Mouse (Mus musculus) G1E-ER4 (cell line): Measurements from ENCODE around the gene Col5a1. TPM values are rescaled to one million over a fixed set of nuclear protein-coding genes. Genes with fewer than 3 reads are reported as not detected.

Experiments used
- GATA1 ChIP-seq: IDR thresholded peaks from one replicate; pipeline ENCODE4 v1.8.0; 2012; ENCODE audit warnings: low read length, inconsistent platforms
- polyA plus RNA-seq: library from polyadenylated mRNA; stranded (reverse); fragments of >175 nt; gene quantifications from 2 replicates; pipeline ENCODE4 v1.2.3, GENCODE M21; 2012

Gene Col5a1
- polyA plus RNA-seq, 1 experiment = 8.4 TPM

DNA sequence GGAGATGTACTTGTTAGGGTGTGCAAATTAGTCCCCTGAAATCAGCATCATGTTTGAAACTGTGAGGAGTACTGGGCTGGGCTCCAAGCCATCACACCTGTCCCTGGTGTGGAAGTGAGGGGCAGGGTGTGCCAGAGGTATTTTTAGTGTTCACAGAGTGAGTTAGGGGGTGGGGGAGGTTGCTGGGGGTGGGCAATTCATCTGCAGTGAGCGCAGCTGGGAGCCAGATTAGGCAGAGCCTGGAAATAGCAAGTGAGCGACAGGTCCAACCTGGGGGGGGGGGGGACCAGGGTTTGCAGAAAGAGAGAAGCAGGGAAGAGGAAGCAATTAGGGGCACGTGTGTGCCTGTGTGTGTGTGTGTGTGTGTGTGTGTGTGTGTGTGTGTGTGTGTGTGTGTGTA is 89.6 kb downstream of the Col5a1 start:
- TF ChIP-seq GATA1 = no peak

DNA sequence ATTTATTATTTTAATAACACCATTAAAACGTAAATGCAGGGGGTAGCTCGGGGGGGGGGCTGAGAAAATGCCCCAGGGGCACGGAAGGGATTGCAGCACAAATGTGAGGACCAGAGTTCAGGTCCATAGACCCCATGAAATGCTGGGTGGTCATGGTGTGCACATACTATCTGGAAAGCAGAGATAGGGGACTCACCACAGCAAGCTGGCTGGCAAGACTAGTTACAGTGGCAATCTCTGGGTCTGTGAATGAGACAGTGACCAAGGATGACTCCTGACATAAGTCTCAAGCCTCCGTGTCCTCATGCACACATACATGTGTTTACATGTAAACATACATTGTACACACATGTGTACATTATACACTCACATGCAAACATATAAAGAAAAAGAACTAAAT is 90.3 kb downstream of the Col5a1 start:
- no peak for TF ChIP-seq GATA1

DNA sequence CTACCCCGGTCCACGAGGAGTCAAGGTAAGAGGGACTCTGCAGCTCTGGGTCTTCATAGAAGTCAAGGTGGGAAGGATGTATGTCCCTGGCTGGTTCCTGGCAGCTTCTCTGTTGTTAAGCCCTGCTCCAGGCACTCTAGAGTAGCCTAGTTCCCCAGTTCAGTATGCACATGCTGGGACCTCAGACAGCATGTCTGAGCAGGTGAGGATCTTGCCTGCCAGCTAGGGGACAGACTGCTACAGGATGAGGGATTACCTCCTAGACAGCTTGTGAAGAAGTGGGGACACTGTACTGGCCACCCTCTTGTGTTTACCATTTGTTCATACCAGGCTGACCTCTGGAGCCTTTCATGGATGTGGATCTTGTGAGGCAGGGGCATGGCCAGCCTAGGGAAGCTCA is 94.8 kb downstream of the Col5a1 start:
- no peak for TF ChIP-seq GATA1

DNA sequence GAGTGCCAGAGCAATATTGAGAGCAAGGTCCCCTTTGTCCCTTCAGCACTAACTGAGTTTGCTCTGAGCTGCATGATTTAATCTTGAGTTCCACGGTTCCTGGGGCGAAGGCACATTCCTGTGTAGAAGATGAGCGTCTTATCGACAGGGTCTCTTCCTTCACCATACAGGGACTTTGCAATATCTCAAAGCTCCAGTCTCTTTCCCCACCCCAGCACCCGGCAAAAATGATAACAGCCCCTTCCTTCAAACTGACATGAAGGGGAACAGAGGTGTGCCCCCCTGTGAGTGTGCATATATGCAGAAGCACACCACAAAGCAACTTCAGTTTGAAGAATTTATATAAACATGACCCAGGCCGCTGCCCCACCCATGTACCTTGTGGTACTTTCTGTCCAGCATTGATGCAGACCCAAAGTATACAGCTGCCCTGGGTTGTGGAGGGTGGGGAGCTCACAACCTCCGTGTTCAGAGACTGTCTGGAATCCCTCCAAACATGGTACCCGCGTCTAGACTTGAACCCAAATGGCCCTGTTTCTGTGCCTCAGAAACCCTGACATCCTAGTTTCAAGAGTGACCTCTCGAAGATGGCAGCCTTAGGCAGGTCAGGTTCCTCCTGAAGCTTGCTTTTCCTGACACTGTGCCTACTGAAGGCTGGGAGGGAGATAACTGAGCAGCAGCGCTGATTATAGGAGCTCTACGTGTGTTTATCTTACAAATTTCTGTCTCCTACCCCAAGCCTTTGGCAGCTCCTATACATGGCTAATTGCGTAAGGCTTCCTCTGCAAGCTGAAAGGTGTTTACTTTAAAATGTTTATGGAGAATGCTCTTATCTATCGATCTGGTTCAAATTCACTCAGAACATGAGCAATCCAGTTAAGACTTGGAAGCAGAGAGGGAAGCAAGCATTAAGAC is 95.7 kb downstream of the Col5a1 start:
- peak; percentile 74 for TF ChIP-seq GATA1

DNA sequence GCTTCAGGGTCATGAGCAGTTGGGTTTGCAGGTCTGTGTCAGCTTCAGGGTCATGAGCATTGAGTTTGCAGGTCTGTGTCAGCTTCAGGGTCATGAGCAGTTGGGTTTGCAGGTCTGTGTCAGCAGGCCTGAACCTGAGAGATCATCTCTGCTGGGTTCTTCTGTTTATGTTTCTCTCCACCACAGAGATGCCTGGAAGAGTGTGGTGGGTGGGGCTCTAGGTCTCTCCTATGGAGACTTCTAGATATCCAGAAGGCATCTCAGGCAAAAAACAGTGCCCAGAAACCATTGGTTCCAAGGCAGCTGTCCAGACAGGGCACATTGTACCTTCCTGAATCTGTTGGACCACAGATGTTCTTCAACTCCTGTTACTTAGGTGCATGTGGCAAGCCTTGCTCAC is 96.9 kb downstream of the Col5a1 start:
- no peak for TF ChIP-seq GATA1

DNA sequence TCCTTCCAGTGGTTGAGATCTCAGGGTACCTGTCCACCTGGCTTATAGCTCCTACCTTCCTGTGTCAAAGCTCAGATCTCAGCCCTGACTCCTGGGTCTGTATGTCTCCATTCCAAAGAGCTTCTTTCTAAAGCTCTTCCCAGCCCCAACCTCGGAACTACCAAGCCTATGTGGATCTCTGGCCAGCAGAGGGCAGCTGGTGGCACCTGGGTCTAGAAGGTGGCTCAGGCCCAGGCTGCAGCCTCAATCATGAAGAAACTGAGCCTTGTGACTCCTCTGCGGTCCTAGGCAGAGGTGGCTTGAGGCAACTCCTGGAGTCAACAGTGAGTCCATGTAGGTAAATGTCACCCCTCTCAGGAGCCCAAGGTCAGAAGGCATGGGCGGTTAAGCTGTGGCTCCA is 97.7 kb downstream of the Col5a1 start:
- no peak for TF ChIP-seq GATA1

DNA sequence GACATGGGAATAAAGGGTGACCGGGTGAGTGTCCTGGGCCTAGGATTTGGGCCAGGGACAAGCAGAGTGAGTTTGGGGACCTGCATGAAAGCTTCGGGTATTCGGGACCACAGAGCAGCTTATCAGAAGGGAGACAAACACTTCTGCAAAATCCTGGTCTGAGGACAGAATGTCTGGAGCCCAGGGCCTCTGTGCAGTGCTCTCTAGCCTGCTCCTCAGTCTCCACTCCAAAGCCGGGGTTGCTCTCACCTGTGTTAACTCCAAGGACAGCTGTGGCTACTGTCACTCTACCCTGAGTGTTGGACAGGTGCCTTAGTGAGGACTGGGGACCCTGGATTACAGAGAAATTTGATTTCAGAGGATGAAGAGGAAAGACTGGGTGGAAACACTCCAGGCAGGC is 100.5 kb downstream of the Col5a1 start:
- TF ChIP-seq GATA1 = no peak

DNA sequence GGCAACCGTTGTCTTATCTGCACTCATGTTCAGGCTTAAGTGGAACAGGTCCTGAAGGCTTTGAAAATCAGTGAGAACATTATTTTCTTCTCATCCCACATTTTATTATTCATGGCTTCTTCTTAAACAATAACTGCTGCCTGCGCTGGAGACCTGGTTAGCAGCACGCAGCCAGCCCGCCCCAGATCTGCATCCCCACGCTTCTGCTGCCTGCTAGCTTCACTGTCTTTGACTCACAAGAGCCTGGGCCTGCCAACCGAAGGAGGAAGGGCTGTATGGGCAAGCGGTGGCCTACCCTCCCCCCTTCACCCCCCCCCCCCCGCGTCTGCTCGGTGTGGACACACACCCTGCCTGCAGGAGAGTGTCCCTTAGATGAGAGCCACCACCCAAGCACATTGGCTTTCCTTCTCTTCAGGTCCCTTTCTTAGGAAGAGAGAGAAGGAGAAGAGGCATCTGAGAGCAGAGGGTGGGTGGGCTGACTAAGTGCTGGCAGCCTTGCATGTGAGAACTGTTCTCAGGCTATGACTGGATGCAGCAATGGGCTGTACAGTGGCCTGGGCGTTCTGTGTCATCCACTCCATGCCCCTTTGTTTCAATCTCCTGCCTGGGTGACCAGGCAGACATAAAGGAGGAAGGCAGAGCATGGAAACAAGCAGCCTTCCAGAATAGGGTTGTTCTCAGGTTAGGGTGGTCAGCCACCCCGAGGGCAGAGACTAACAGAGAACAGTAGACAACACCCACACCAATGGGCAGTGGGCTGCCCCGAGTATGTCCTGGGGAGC is 104.4 kb downstream of the Col5a1 start:
- no peak for TF ChIP-seq GATA1

DNA sequence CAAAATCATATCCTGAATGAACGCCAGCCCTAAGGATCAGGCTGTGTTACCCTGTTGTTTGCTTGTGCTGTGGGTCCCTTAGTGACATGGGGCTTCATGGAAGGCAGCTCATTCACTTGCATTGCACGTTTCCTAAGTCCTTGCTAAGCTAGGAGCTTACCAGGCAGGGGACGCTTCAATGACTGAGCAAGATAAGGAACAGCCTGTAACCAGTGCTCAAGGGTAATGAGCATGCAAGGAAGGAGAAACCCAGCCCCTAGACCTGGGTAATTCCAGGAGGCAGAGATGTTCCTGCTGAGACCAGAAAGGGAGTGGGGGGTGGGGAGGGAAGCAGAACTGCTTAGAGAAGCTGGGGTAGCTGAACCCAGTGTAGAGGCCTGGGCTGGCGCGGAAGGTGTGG is 107.2 kb downstream of the Col5a1 start:
- TF ChIP-seq GATA1 = no peak

DNA sequence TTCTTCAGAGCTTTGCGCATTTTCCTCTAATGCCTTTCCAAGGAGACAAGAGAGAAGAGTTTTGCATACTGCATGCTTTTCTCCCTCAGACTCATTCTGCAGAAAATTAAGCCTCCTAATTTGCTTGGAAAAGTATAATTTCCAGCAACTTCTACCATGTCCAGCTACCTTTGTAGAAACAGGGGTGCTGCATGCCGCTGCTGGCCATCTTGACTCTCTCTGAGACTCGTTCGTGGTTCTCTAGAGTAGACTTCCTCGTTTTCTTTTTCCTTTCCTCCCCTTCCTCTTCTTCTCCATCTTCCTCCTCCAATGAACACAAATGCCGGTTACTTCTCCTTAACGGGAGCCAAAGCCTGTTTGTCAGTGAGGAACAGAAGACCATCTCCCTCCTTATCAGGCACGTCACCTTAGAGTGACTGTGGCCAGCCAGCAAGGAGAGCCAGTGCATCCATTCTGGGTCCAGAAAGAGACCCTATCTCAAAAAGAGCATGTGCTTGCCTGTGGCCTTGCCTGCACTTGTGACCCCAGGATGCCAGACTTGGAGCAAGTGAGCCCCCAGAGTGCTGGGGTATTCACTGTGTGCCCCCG is 113.9 kb downstream of the Col5a1 start:
- no peak for TF ChIP-seq GATA1

DNA sequence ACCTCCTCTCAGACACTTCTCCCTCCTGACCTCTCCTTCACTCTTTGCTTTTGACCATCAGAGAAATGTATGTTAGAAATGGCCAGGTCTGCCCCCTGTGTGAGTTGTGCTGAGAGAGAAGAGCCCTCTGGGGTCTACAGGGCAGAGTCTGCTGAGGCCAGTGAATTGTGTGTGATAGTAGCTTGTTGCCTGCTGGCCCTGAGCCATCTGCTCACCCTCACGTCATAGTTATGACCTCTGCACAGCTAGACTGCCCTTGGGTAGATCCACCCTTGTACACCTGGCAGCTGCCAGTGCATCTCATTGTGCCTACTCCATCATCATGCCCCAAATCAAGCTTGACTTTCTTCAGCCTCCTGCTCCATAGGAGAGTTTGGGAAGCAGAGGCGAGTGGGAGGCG is 114.4 kb downstream of the Col5a1 start:
- TF ChIP-seq GATA1 = no peak

DNA sequence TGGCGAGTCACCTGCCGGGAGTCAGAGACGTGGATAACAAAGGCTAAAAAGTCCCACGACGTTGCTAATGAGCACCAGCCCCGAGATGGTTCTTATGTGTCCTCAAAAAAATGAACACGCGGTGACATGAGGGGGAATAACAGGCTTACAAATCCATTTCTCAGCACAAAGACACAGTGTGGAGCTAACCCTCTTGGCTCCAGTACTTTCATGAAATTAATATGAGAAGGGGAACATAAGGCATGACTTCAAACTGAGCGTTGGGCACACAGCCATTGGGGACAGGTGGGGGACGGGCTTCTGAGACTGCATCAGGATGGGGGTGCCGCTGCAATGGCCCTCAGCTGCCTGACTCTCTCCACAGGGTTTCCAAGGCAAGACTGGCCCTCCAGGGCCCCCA is 115.0 kb downstream of the Col5a1 start:
- no peak for TF ChIP-seq GATA1

DNA sequence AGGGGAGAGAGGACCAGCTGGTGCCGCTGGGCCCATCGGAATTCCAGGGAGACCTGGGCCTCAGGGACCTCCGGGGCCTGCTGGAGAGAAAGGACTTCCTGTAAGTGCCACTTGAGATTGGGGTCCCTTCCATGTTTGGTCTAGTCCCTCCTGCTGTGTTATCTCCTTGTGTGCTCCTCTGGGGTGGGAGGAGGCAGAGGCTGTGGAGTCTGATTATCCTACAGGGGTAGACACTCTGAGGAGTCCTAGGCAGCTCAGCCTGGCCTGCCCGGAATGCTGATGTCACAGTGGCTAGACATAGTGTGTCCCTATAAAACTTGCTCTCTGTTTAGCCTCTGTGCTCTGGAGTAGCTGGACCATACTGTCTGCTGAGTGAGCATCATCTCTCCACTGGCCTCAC is 119.0 kb downstream of the Col5a1 start:
- no peak for TF ChIP-seq GATA1

DNA sequence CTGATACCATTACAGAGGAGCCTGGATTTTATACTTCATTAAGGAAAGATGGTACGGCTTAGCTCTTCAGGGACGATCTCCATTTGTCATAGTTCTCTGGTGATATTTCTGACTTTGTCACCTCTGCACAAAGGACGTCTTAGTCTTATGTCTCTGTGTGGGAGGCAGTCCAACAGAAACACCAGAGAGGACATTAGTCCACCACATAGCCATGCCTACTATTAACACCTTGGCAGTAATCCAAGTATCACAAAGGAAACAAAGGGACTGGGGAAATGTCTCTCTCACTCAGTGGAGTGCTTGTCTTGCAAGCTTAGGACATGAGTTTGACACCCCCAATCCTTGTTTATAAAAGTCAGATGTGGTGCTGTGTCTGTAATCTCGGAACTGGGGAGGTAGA is 122.0 kb downstream of the Col5a1 start:
- TF ChIP-seq GATA1 = no peak

DNA sequence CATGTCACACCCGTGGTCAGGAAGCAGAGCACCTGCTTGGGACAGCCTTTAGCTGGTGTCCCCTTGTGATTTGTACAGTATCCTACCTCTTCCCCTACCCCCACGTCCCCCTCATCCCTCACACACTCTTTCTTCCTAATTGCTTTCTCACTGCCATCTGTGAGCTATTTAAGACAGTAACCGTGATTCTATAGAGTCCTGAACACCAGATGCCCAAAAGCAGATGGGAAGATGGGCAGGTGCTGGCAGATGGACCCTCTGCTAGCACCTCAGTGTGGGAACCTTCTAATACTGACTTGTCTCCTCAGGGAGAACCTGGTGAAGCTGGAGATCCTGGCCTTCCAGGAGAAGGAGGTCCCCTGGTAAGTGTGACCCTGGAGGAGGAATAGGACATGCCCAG is 126.1 kb downstream of the Col5a1 start:
- no peak for TF ChIP-seq GATA1

DNA sequence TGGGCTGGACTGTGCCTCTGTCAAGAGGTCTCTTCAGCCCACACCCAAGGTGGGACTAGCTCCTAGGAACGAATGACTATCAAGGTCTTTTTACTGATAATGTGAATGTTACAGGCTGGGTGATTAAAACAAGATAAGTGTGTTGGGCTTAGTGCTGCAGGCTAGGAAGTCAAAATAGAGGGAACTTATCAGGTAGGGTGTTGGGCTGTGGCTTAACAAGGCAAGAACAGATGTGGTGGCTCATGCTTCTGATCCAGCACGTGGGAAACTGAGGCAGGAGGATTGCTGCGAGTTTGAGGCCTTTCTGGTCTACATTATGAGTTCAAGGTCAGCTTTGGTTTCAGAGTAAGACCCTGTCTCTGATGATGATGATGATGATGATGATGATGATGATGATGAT is 128.6 kb downstream of the Col5a1 start:
- no peak for TF ChIP-seq GATA1
